25 mouse cellular contexts compared by ENCODE assay signal in the genomic region with DNA sequence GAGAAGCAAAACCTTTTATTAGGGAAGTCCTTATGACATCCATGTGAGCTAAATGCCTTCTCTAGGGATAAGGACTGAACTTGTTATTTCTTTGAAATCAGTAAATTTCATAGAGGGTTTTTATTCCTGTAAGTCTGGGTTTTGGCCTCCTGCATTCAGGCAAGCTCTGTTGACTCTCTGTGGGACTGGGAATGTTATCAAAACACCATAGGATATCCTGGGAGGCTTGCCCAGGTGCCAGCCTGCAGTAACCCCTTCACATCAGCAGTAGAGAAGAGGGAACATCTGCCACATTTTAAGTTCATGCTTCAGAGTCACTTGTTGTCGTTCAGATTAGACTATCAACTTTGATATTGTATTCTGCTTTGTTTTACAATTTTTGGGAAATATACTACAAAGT.
"Had no signal": no experiment of that assay in that cellular context is flagged by ENCODE, and none has a peak within 500 bp of the region (broad histone marks: within the 10 kb centered on the region; RNA-seq: fewer than 3 reads in every experiment).

No protein-coding gene starts in this region.

- H3K27ac ChIP-seq: gastrocnemius, adult 2 months; heart, embryonic 10.5 days; hindbrain, embryonic 10.5 days; hindbrain, embryonic 13.5 days; hindbrain, embryonic 15.5 days; intestine, embryonic 15.5 days; limb, embryonic 10.5 days; limb, embryonic 12.5 days; liver, embryonic 13.5 days; liver, embryonic 15.5 days had no signal

- H3K4me2 ChIP-seq: heart, embryonic 12.5 days; hindbrain, embryonic 13.5 days; hindbrain, embryonic 15.5 days; intestine, embryonic 15.5 days; limb, embryonic 12.5 days; liver, embryonic 11.5 days; liver, embryonic 13.5 days; liver, embryonic 15.5 days had no signal

- DNase-seq: gastrocnemius, adult 2 months; gastrocnemius, postnatal 10 days; gastrocnemius, postnatal 25 days; heart, adult 18-20 months; heart, postnatal 10 days; heart, postnatal 4 days; kidney, adult 18-20 months; kidney, adult 8-10 months; kidney, postnatal 10 days; kidney, postnatal 25 days; kidney, postnatal 4 days; liver; liver, embryonic 13.5 days had no signal

- H3K27me3 ChIP-seq: heart, embryonic 12.5 days; hindbrain, embryonic 13.5 days; hindbrain, embryonic 15.5 days; intestine, embryonic 15.5 days; limb, embryonic 12.5 days; liver, embryonic 13.5 days; liver, embryonic 15.5 days had no signal

- H3K4me3 ChIP-seq: gastrocnemius, adult 2 months; heart, embryonic 10.5 days; heart, embryonic 12.5 days; hindbrain, embryonic 10.5 days; hindbrain, embryonic 13.5 days; hindbrain, embryonic 15.5 days; intestine, embryonic 15.5 days; limb, embryonic 10.5 days; limb, embryonic 12.5 days; liver, embryonic 13.5 days; liver, embryonic 15.5 days had no signal

- ATAC-seq: inflammation-experienced regulatory T-cells, adult 6 months; intestine, embryonic 15.5 days; intestine, postnatal 0 days had no signal

- H3K4me1 ChIP-seq: heart, embryonic 10.5 days; heart, embryonic 12.5 days; hindbrain, embryonic 10.5 days; hindbrain, embryonic 13.5 days; hindbrain, embryonic 15.5 days; intestine, embryonic 15.5 days; limb, embryonic 10.5 days; limb, embryonic 12.5 days; liver, embryonic 13.5 days; liver, embryonic 15.5 days had no signal

- H3K9me3 ChIP-seq: heart, embryonic 10.5 days; hindbrain, embryonic 10.5 days; hindbrain, embryonic 13.5 days; hindbrain, embryonic 15.5 days; intestine, embryonic 15.5 days; limb, embryonic 10.5 days; limb, embryonic 12.5 days; liver, embryonic 13.5 days; liver, embryonic 15.5 days had no signal

- H3K36me3 ChIP-seq: heart, embryonic 10.5 days; heart, embryonic 12.5 days; hindbrain, embryonic 10.5 days; hindbrain, embryonic 13.5 days; hindbrain, embryonic 15.5 days; intestine, embryonic 15.5 days; limb, embryonic 10.5 days; limb, embryonic 12.5 days; liver, embryonic 13.5 days; liver, embryonic 15.5 days had no signal

- H3K9ac ChIP-seq: heart, embryonic 12.5 days; hindbrain, embryonic 13.5 days; hindbrain, embryonic 15.5 days; intestine, embryonic 15.5 days; limb, embryonic 12.5 days; liver, embryonic 13.5 days; liver, embryonic 15.5 days had no signal
